Mouse (Mus musculus): Measurements from ENCODE around the gene Fxyd5.
A peak's percentile ranks its signal among the peaks of the same experiment; 100 is the strongest.

The Fxyd5 gene

GRCm38 (mm10) chr7:31042431-31042910 lies at the start of gene Fxyd5:
Gene Fxyd5, minus strand, starts transcription at chr7:31042481.
- no peak for DNase-seq (ENCODE audit: low spot score in 2 of 2)

GRCm38 (mm10) chr7:31089721-31090120 lies 47.4 kb upstream of the Fxyd5 start:
- DNase-seq (ENCODE audit: low spot score in 2 of 2) = no peak

GRCm38 (mm10) chr7:31088206-31088605 lies 45.9 kb upstream of the Fxyd5 start:
- no peak for DNase-seq (ENCODE audit: low spot score in 2 of 2)

GRCm38 (mm10) chr7:31087262-31087661 lies 45.0 kb upstream of the Fxyd5 start:
- no peak for DNase-seq (ENCODE audit: low spot score in 2 of 2)

GRCm38 (mm10) chr7:31086175-31086755 lies 44.0 kb upstream of the Fxyd5 start:
- no peak for DNase-seq (ENCODE audit: low spot score in 2 of 2)

GRCm38 (mm10) chr7:31085171-31085570 lies 42.9 kb upstream of the Fxyd5 start:
- DNase-seq (ENCODE audit: low spot score in 2 of 2) = peak; percentile 77 to 78

- DNase-seq (ENCODE audit: low spot score in 2 of 2) = no peak
These were observed 41.9 kb upstream of the Fxyd5 start for GRCm38 (mm10) chr7:31084140-31084539.

- peak; percentile 90 for DNase-seq (ENCODE audit: low spot score in 2 of 2)
These were observed 40.7 kb upstream of the Fxyd5 start for GRCm38 (mm10) chr7:31082831-31083588.

GRCm38 (mm10) chr7:31082106-31082505 lies 39.8 kb upstream of the Fxyd5 start:
- no peak for DNase-seq (ENCODE audit: low spot score in 2 of 2)

- no peak for DNase-seq (ENCODE audit: low spot score in 2 of 2)
These were observed 38.8 kb upstream of the Fxyd5 start for GRCm38 (mm10) chr7:31081106-31081505.

- no peak for DNase-seq (ENCODE audit: low spot score in 2 of 2)
These were observed 38.3 kb upstream of the Fxyd5 start for GRCm38 (mm10) chr7:31080611-31081010.

- DNase-seq (ENCODE audit: low spot score in 2 of 2) = no peak
These were observed 37.4 kb upstream of the Fxyd5 start for GRCm38 (mm10) chr7:31079670-31080069.

GRCm38 (mm10) chr7:31077885-31078445 lies 35.7 kb upstream of the Fxyd5 start:
- DNase-seq (ENCODE audit: low spot score in 2 of 2) = peak in 1 of 2 experiments; percentile 50

- no peak for DNase-seq (ENCODE audit: low spot score in 2 of 2)
These were observed 35.2 kb upstream of the Fxyd5 start for GRCm38 (mm10) chr7:31077470-31077869.

- DNase-seq (ENCODE audit: low spot score in 2 of 2) = no peak
These were observed 34.2 kb upstream of the Fxyd5 start, which contains the start of gene Fxyd3 for GRCm38 (mm10) chr7:31076492-31076891. Gene Fxyd3, minus strand, starts transcription at chr7:31076704.

GRCm38 (mm10) chr7:31074713-31075069 lies 32.4 kb upstream of the Fxyd5 start:
- no peak for DNase-seq (ENCODE audit: low spot score in 2 of 2)

- no peak for DNase-seq (ENCODE audit: low spot score in 2 of 2)
These were observed 31.9 kb upstream of the Fxyd5 start for GRCm38 (mm10) chr7:31074061-31074712.

- no peak for DNase-seq (ENCODE audit: low spot score in 2 of 2)
These were observed 31.3 kb upstream of the Fxyd5 start for GRCm38 (mm10) chr7:31073546-31073945.

GRCm38 (mm10) chr7:31072326-31072725 lies 30.0 kb upstream of the Fxyd5 start:
- DNase-seq (ENCODE audit: low spot score in 2 of 2) = no peak

GRCm38 (mm10) chr7:31070324-31070723 lies 28.0 kb upstream of the Fxyd5 start:
- no peak for DNase-seq (ENCODE audit: low spot score in 2 of 2)

GRCm38 (mm10) chr7:31069491-31069890 lies 27.2 kb upstream of the Fxyd5 start:
- no peak for DNase-seq (ENCODE audit: low spot score in 2 of 2)

- DNase-seq (ENCODE audit: low spot score in 2 of 2) = no peak
These were observed 25.6 kb upstream of the Fxyd5 start for GRCm38 (mm10) chr7:31067836-31068235.
